Mouse (Mus musculus) gonadal fat pad, adult 2 months (tissue): Measurements from ENCODE around the gene Stx8. TPM values are rescaled to one million over a fixed set of nuclear protein-coding genes. Genes with fewer than 3 reads are reported as not detected.

Source experiments
- DNase-seq: peaks from one replicate; pipeline ENCODE4 v3.0.0-alpha.2; 2012; ENCODE audit warnings: low read depth
- polyA plus RNA-seq: library from polyadenylated mRNA; depleted of rRNA; stranded (reverse); fragments of >200 nt; gene quantifications from 2 replicates; pipeline ENCODE4 v1.2.3, GENCODE M21; 2012

The Stx8 gene
- polyA plus RNA-seq, 1 experiment, result 9.9 TPM

DNA sequence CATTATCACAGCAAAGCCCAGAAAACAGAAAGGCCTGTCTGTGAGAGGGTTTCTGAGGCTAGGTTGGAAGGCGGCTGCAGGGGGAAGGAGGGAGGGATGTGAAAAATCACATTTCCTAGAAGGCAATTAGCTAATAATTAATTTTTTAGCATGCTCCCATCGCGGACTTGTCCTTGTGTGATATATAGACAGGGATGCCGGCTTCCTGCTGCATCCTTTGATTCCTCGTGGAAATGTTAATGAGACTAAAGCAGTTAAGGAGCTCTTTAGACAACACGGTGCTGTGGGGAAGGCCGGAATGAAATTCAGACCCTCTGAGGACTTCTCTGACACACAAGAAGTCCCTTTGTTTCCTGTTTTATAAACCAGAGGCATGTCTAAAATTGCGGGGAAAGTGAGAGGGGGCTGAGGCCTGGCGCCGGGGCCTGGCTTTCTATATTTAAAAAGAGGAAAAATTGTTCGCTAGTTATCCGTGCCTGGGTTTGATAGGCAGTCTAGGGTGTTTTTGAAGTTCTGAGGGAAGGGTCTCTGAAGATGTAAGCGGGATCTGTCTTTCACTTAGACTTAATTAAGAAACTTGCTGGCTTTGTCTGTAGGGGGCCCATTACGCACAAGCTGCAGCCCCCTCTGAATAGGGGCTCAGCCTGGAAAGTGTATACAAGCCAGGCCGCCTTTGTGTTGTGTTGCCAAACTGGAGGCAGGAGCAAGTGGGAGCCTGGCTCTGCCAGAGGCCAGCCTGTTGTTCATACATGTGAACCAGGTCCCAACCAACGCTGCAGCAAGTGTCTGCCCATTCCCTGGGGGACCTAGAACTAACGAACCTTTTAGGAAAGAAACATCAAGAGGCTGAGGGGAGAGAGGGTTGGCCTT lies 179.8 kb downstream of the Stx8 start:
- no peak for DNase-seq

DNA sequence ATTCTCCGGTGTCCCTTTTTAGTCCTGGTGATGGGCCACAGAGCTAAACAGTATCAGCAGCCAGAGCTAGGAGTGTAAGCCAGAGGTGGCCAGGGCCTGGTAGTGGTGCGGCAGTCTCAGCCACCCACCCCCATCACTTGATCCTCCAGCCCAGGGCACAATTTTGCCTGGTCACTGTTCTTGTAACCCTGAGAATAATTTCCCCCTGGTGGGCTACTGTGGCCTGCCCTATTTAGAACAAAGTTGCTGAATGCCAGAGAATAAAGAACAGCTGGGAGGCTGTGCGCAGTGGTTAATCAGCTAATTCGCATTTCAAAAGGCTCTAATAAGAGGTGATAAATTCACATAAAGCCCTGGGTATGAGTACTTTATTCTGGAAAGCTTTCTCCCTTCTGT lies 180.5 kb downstream of the Stx8 start:
- no peak for DNase-seq

DNA sequence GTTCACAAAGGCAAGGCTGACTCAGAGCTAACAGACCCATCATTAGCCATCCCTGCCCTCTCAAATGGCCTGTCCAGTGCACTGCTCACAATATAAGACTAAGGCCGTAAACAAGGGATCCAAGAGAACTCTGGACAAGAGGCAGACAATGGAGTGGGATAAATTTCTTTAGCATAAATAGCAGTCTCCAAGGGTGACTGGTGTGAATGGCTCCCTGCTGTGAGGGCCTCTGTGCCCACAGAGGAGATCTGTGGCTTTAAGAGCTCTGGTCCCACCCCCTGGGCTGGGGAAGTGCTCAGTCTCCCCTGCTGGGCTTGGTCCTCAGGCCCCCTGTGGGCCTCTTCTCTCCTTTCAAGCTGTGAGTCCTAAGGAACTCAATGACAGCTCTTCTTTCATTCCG lies 184.9 kb downstream of the Stx8 start:
- no peak for DNase-seq

DNA sequence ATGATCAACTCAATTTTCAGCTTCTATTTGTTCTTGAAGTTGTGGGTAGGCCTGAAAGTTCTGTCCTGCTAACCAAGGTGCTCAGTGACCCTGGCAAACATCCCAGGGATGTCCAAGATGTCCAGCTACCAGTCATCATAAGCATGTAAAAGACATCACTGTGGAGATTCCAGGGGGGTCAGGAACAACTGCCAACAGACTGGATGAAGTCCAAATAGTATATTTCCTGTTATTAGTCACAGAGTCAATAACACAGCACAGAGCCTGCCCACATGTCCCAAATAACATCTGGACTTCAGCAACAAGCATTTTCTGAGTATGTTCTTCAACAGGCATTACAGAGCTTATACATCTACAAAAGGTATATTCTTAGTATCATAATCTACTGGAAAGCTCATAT lies 189.8 kb downstream of the Stx8 start:
- no peak for DNase-seq

DNA sequence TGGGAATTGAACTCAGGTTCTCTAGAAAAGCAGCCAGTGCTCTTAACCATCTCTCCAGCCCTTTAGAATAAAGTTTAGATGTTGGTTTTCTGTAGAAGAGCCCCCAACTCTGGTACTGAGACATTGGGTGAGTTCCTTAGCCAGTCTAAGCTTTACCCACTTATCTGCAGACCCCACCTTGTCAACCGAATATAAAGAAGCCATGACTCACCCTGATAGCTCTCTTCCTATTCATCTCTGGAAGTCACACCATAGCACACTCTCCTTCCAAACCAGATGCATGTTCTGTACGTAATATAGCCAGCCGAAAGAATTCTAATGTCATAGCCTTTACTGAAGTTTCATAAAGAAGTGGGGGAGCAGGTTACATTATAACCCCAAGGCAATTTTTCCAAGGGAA lies 192.2 kb downstream of the Stx8 start:
- DNase-seq, result no peak

DNA sequence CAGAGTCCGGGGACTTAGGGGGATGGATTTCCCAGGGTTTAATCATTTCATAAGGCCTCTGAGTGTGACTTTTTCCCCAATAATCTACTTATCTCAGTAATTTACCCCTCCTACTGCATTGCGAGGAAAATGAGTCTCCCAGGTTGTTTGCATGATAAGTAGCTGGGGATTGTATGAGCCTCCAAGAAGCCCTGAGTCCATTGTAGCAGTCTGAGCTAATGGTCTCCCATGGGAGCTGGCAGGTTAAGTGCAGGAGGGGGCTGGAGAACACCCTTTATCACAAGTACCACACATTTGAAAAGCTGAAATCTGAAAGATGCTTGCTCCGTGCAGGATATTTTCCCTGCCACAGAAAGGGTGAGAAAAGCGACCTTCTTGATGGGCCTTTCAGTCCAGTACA lies 193.9 kb downstream of the Stx8 start:
- DNase-seq, result no peak

DNA sequence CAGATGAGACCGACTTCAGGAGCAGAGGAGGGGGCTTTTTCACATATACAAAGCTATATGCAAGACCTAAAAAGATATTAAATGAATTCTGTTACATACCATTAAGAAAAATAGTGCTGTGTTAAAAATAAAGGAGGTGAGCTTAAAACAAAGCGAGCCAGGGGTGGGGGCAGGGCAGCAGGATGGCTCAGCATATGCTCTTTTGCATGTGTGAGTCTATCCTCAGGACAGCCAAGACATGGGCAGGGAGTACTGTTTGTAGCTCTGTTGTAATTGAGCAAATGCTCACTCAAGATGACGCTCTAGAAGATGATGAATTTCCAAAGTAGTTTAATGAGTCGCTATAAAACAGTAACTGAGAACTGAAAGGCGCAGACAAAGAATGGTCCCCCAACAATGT lies 198.4 kb downstream of the Stx8 start:
- DNase-seq, result no peak

DNA sequence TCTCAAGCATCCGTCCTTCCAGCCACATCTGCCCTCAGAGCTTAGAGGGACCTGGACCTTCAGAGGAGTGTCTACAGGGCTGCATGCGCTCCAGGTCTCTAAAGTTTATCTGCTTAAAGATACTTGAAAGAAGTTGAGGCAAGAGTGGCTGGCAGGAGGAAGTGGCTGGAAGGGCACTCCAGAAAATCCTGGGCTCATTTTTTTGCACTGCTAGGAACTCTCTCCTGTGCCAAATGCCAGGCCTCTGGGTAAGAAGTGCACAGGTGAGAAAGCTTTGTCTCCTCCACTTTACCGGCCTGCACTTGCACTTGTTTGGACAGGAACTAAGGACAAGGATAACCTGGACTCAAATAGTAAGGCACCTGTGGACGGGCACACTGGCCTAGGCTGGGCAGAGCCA lies 202.4 kb downstream of the Stx8 start:
- DNase-seq, result no peak

DNA sequence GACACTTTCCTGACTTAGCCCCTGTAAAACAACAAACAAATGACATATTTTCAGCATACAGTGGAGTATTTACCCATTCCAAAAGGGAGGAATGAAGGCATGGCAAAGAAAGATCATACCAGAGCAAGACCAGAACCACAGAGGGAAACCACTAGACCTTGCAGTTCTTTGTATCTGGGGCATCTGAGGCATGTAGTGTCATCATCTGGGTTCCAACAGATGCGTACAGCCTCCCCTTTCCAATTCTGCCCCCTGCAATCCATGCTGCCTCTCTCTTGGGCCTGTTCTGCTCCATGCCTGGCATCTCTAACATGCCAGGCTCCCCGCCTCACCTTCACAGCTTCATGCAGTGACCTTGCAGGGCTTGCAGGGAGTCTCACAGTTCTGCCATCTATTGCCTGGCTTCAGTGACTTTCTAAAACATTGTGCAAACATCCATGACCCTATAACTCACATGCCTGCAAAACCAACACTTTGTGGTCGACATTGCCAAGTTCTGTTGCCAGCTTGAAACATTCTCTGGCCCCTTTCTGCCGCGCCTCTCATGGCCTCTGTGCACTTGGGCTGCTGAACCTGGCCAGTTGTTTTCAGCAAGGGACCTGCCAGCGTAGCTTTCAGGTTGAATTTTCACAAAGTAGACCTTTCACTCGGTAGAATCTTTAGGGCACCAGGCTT lies 206.1 kb downstream of the Stx8 start:
- no peak for DNase-seq

DNA sequence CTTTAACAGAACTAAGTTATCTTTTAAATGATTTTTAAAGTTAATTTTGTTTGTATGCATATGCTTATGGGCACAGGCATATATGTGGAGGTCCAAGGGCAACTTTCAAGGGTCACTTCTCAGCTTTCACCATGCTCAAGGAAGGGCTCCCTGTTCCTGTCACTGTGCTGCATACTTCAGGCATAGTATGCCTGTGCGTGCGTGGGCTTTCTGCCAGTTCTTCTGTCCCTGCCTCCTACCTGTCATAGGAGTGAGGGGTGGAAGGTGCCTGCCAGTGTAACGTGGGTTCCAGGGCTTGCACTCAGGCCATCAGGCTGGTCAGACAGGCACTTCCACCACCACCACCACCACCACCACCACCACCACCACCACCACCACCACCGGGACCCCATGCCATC lies 206.7 kb downstream of the Stx8 start:
- no peak for DNase-seq

DNA sequence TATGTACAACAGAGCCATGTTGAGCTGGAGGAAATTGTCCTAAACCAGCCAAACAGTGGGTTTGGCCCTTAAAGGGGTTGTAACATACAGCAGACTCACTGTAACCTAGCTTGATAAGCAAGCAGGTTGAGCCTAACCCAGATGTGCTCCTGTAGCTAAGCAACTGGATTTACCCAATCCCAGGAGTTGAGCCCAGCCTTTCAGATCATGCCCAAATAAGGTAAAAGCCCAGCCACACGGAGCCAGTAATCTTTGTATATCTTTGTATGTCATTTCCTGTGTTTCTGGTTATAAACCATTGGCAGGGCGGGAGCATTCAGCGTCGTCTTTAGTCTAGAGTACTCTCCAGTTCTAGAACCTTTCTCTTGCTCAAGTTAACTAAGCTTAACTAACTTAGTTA lies 210.6 kb downstream of the Stx8 start:
- no peak for DNase-seq

DNA sequence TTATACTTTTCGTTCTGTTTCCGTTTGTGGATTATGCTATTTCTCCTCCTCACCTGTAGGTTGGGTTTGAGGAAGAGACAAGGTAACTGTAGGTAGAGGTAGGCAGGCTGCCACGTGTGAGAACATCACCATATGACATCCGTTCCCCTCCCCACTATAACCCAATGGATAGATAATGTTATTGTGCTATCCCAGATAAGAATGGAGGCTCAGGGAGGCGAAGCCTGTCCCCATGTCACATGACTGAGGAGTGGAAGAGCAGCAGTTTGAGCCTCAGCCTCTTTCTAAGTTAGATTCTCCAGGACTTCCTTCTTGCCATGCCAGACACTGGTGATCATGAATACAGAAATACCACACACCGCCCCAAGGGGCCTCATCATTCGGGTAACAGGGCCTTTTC lies 211.4 kb downstream of the Stx8 start:
- DNase-seq, result no peak

DNA sequence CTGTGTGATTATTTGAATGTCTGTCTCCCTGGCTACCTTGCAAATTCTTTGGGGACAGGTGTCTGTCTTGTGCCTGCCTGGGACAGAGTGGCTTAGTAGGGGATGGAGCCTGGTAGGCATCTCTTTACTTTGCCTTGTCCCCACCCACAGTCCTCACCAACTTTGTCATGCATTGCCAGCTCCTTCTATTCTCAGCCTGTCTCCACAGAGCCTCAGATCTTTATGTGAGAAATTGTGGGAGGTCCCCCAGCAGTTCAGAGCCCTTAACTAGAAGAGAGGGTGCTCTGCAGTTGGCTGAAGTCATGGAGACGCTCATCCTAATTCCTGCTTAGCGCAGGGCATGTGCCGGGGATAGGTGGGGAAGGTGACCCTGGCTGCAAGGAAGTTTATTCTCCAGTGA lies 219.7 kb downstream of the Stx8 start:
- DNase-seq, result no peak

DNA sequence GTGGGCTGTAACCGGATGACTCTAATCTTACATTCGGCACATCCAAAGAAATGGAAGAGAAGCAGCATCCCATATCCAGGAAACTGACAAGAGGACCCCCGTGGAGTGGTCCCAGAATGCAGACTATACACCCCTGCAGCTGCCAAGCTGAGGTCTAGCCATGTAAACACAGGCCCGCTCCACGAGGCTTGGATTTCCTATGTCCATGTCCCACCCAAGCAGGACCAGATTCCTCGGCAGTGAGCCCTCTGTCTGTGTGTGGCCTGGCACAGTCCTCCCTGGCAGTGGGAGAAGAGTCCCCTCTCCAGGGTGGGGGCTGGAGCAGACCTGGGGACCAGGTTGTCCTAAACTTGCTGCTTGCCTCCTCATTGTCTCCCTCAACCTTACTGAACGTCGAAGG lies 221.2 kb downstream of the Stx8 start:
- no peak for DNase-seq

DNA sequence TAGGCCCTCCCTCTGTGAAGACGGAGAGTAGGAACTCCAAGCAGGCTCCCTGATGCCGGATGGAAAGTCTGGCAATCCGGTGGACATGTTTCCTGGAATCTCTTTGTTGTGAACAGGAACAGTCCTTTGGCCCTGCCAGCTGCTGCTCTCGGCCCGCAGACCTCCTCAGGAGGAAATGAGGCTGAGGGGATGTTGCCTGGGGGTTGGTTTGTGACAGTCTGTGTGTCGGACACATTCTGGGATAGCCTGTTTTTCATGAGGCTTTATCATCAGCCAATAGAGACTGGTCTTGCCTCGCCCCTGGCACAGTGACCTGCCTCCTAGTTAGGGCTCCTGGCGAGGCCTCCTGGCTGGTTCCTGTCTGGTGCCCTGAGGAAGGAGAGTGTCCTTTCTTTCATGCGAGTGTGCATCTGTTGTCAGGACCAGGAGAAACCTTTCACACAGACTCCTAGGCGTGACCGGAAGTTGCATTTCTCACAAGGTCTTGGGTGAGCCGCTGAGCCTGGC lies 222.8 kb downstream of the Stx8 start:
- DNase-seq, result no peak

DNA sequence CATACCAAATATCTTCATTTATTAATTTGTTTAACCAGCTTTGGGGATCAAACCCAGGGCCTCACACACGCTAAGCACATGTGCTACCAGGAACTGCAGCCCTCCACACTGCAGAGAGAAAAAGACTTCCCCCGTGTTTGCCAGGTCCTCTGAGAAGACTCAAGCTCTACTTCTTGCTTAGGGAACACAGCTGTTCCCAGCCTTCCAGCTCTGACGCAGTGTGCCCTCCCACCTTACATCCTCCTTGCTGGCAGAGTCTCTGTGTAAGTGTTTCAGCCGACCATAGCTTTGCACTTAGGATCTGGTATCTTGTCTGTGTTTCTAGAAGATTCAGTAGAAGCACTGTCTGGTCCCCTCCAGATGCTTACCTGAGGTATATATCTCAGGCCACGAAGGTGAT lies 224.9 kb downstream of the Stx8 start:
- DNase-seq, result no peak

DNA sequence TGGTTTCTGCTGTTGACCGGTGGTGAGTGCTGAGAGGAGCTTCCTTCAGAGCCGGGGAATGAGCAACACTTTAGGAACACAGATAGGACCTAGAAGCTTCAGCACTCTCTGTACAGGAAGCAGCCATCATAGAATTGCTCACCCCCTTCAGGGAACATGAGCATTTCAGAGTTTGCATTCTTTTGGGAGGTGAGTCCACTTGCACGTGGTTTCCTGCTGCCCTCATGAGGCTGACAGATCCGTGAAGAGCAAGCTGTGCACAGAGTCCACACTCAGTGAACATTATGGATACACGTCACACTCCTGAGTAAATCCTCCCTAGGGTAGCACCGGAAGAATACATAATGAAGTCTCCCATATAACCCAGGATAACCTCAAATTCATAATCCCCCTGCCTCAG lies 229.2 kb downstream of the Stx8 start:
- no peak for DNase-seq

DNA sequence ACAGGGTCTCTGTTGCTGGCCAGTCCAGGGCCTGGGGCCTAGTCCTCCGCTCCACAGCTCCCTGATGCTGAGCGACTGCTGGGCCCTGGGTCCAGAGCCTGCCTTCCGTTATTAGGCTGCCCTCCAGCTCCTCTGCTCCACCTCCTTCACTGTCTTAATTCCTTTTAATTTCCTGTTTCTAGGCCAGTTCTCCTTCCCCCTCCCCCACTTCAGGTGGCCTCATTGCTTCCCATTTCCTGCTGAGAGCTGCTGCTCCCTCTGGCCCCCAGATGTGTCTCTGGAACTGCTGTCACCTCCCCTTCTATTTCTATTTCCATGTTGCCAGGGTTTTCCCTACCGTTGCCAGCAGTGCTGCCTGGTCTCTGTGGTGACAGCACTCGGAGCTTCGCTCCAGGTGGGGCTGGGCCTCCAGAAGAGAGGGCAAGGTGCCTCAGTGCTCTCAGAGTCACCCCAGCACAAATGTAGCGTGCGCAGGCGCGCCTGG lies 229.7 kb downstream of the Stx8 start:
- no peak for DNase-seq

DNA sequence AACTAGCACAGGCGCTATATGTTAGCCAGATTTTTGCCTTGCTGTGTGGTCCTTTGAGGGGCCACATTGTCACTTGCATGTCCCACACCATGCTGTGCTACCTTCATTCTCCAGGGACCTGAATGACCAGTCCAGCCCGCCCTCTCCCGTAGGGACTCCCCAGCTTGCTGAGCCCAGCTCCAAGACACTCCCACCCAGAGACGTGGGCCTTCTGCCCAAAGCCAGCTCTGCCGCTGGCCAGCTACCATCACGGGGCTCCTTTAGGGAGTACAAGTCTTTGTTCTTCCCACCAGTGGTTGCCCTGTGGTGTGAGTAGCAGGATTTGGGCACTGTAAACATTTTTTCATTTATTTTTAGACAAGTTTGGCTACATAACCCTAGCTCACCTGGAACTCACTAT lies 230.6 kb downstream of the Stx8 start:
- no peak for DNase-seq

DNA sequence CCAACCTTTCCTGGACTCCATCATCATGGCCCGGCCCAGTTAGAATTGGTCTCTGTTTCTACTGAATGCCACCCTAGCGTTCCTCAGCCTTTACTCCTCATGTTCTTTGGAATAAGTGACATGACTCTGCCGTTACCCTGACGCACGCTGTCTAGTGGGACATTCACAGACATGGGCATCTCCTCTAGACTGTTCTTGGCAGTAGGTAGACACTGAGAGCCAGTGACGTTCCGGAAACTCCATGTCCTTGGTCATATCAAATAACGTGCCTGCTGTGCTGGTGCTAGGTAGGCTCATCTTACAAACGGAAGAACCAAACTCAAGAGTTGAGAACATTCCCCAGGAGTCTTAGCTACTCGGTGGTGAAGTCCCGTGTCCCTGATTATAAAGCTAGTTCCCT lies 231.5 kb downstream of the Stx8 start:
- DNase-seq, result no peak

DNA sequence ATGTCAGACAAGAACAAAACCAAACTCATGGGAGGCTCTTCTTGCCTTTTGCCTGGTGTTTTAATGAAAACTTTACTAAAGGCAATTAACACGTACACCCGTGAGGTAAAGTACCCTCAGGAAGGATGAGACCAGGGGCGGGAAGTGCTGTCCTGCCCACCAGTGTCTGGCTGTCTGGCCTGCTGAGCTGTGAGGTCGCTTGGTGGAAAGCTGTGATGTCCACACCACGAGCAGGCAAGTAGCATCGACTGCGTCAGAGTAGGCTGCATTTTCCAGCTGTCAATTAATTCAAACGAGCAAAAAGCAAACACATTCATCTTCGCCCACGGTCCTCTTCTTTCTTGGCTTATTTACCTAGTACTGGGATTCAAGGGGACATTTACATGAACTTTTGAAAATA lies 232.7 kb downstream of the Stx8 start:
- DNase-seq, result no peak

DNA sequence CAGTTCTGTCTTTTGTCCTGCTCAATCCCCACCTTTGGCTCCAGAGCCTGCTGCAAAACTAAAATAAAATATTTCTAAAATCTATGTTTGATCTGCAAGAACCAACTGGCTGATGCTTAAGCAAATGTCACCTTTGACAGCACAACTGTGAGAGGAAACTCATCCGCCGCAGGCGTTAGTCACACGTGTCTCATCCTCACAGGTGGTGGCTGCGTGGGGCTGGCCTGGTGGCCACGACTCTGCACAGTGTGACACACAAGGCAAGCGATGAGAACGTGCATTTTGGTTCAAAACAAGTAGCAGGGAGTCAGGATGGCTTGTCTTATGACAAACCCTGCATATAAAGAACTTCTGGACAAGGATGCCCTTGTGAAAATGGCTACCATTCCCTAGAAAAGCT lies 233.1 kb downstream of the Stx8 start:
- no peak for DNase-seq

DNA sequence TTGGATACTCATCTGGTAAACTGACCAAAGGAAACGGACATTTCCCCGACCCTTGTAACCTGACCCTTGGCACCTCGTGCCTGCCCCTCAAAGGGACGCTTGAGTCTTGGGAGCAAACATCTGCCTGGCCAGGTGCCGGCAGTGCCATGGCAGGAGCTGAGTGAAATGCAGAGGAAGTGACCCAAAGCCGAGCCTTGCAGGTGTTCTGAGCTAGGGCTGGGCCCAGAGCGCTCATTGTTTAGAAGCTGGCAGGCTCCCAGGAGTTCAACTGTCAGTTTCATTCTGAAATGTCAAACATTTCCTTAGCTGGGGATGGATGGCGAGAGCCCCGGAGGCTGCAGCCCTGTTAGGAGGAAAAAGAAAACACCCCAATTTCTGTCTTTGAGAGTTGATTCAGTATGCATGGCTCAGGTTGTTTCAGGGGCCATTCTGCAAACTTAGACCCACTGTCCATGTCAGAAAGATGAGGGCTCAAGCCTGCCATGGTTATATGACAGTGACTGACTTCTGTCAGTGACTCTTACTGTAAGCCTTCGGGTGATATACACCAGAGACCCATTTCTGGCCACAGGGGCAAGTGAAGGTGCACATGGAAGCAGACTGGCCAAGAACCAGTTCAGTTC lies 233.9 kb downstream of the Stx8 start:
- no peak for DNase-seq
